Mouse (Mus musculus): ENCODE measurements around the gene Ncf4.
"Not testable (repeated sequence)": the region's sequence is repeated elsewhere in the genome, so short reads cannot be mapped to it uniquely, and the experiment has no call there.

The Ncf4 gene

GRCm38 (mm10) chr15:78254751-78255150, 10.2 kb downstream of the Ncf4 start:
- DNase-seq (ENCODE audit: low spot score): peak; percentile 53

DNA sequence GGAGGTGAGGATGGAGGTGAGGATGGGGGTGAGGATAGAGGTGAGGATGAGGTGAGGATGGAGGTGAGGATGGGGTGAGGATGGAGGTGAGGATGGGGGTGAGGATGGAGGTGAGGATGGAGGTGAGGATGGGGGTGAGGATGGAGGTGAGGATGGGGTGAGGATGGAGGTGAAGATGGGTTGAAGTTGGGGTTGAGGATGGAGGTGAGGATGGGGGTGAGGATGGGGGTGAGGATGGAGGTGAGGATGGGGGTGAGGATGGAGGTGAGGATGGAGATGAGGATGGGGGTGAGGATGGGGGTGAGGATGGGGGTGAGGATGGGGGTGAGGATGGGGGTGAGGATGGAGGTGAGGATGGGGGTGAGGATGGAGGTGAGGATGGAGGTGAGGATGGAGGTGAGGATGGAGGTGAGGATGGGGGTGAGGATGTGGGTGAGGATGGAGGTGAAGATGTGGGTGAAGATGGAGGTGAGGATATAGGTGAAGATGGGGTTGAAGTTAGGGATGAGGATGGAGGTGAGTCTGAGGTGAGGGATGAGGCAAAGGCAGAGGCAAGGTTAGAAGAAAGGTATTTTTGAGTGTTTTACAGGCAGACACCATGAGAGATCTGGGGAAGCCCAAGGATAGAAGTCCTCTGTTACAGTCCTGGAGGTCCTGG, 12.1 kb downstream of the Ncf4 start:
- DNase-seq (ENCODE audit: low spot score): not testable (repeated sequence)

DNA sequence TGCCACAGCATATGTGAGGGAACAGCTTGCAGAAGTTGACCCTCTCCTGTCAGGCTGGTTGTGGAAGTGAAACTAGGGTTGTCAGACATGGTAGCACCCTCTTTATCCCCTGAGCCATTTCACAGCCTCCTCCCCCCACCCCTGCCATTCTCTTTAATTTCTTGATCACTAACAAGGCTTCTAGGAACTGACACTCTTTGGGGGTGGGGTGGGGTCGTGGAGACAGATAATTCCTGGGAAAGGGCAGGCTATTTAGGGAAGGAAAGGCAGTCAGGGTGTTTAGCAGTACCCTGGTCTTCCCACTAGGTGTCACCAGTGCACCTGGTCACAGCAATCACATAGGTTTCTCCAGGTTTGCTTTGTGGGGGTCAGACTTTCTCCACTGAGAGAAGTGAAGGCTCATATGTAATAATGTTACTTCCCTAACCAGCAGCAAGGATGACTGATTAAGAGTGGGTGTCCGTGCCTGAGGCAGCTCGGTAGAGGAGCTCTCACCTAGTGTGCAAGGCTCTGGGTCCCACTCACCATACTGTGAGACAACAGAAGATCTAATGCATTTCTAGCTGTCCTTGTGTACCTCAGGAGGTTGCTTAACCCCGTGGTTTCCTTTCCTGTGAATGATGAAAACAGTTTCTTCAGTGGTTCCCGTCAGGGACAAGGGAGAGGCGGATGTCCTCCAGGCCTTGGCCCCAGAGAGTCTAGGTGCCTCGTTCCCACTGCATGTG, 12.9 kb downstream of the Ncf4 start:
- DNase-seq (ENCODE audit: low spot score): peak; percentile 63

- no peak for DNase-seq (ENCODE audit: low spot score)
Observed at GRCm38 (mm10) chr15:78258246-78258865, 13.8 kb downstream of the Ncf4 start.

DNA sequence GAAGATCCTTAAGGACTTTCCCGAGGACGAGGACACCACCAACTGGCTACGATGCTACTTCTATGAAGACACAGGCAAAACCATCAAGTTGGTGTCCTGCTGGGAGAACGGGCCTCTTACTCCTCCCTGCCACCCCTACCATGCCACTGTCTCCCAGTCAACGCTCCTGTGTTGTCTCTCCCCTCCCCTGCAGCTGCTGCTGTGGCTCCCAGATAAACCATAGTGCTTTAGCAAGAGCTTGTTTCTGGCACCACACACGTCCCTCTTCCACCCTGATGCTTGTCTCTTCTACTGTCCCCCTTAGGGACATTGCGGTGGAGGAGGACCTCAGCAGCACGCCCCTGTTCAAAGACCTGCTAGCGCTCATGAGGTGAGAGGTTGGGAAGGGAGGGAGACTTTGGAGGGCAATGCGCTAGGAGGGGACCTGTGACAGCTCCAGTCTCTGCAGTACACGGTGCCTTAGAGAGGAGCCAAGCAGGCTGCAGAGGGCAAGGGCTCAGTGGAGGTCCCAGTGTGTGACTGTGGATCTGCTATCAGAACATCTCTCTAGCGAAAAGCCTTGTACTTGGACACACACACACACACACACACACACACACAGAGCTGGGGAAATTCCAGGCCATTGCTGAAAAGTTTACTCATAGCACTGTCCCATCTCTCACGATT, 16.2 kb downstream of the Ncf4 start:
- DNase-seq (ENCODE audit: low spot score): no peak

- no peak for DNase-seq (ENCODE audit: low spot score)
Observed at GRCm38 (mm10) chr15:78263286-78263685, 18.7 kb downstream of the Ncf4 start.

DNA sequence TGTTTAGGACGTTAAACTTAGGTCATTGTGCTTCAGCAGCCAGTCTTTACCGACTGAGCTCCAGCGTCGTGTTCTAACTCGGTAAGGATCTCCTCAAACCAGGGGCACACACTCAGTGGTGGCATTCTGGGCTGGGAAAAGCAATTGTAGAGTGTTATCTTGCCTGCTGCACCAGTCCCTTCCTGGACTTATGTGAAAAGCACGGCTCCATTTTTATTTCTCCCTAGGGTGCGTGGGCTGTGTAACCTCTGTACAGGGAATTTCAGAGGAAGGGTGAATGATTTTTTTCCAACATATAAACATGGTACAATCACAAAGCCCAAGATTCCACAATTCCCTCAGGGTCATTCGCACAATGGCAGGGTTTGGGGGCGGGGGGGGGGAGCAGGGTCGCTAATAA, 22.8 kb downstream of the Ncf4 start:
- no peak for DNase-seq (ENCODE audit: low spot score)

DNA sequence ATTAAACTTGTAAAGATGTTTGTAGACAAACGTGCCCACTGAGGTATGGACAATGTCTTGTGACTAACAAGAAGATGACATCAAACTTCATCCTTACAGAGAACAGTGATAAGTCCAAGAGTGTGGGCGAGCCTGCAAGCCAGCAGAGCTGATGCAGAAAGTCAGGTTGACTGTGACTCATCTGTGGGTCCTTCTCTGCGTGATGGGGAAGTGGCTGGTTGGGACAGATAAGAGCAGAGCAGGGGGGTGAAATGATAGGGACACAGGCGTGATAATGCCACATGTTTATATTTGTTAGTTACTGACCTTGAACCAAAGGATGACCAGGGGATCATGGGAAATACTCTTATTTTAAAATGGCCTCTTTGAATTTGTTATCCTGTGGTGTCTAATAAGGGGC, 23.3 kb downstream of the Ncf4 start:
- DNase-seq (ENCODE audit: low spot score): no peak

- no peak for DNase-seq (ENCODE audit: low spot score)
Observed at GRCm38 (mm10) chr15:78271208-78271607, 26.6 kb downstream of the Ncf4 start.

GRCm38 (mm10) chr15:78278308-78278707, 33.7 kb downstream of the Ncf4 start:
- DNase-seq (ENCODE audit: low spot score): no peak

DNA sequence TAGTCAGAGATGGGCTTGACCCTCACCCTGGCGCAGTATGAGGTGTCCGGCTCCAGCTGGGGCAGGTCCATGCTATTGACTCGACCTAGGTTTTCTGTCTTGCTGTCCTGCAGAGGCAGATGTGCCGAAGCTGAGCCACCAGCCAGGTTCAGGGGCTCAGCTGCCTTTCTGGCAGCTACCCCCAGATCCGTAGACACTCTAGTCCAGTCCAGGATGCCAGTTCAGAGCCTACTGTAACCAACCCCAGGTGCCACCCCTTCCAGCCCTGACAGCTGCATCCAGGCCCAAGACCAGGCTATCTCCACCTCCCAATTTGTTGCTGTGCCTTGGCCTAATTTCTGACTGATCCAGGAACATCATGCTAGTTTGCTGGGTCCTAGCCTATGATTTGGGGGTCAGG, 43.3 kb downstream of the Ncf4 start:
- DNase-seq (ENCODE audit: low spot score): no peak

DNA sequence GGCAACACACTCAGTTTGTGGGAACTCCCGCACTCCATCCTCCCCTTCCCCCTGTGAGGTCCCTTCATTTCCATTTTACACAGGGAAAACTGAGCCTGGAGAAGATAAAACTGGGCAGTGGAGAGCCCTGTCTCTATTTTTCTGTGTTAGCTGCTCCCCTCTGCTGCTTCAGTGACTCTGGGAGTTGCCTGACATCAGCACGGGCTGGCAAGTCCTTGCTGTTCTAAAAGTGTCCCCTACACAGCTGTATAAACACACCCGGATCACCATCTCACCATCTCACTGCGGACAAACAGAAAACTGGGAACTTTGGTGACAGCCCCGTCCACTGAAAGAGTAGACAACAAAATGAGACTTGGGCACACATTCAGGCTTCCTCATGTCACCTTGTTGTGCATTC, 45.2 kb downstream of the Ncf4 start:
- not testable (repeated sequence) for DNase-seq (ENCODE audit: low spot score)

DNA sequence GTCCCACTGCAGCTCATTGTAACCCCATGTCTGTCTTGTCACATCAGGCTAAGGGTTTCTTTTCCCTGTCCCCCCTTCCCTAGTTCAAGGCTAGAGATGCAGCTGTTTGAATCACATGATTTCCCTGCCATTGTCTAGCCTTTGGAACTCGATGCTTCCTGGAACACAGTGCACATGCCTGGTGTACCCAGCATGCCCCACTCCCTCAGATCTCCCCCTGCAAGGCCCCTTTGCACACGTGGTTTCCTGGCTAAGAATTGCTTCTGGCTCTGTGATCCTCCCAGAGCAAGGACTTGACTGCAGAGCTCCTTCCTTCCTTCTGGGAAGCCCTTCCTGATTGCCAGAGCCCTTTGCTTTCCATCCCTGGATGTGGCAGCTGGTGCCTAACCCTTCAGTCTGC, 48.6 kb downstream of the Ncf4 start:
- not testable (repeated sequence) for DNase-seq (ENCODE audit: low spot score)

GRCm38 (mm10) chr15:78293716-78294115, 49.1 kb downstream of the Ncf4 start:
- DNase-seq (ENCODE audit: low spot score): no peak

GRCm38 (mm10) chr15:78298558-78298957, 54.0 kb downstream of the Ncf4 start:
- no peak for DNase-seq (ENCODE audit: low spot score)

- no peak for DNase-seq (ENCODE audit: low spot score)
Observed at GRCm38 (mm10) chr15:78299641-78300040, 55.0 kb downstream of the Ncf4 start.

- no peak for DNase-seq (ENCODE audit: low spot score)
Observed at GRCm38 (mm10) chr15:78300773-78301172, 56.2 kb downstream of the Ncf4 start.

DNA sequence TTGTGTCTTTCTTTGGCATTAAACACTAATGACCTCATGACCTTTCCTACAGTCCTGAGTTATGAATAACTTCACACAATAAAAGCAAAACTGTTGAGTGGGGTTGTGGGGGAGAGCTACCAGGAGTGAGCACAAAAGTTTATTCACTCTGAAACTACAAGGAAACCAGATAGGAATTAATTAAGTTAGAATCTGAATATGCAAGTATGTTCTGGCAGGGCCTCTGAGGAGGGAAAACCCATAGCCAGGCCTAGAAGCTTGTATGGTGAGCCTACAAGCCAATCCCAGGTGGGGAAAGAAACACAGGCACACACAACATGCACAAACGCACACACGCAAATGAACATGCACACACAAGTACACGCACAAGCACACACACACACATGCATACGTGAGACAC, 58.1 kb downstream of the Ncf4 start:
- no peak for DNase-seq (ENCODE audit: low spot score)

GRCm38 (mm10) chr15:78303665-78304233, 59.1 kb downstream of the Ncf4 start:
- no peak for DNase-seq (ENCODE audit: low spot score)

GRCm38 (mm10) chr15:78305341-78305933, 60.8 kb downstream of the Ncf4 start, which contains the start of gene Csf2rb2:
Csf2rb2 (minus strand) TSS chr15:78305721.
- no peak for DNase-seq (ENCODE audit: low spot score)

- DNase-seq (ENCODE audit: low spot score): no peak
Observed at GRCm38 (mm10) chr15:78309865-78310264, 65.3 kb downstream of the Ncf4 start.

- DNase-seq (ENCODE audit: low spot score): no peak
Observed at GRCm38 (mm10) chr15:78310971-78311370, 66.4 kb downstream of the Ncf4 start.
